Mouse (Mus musculus): ENCODE data around the gene Dvl1.

DNA sequence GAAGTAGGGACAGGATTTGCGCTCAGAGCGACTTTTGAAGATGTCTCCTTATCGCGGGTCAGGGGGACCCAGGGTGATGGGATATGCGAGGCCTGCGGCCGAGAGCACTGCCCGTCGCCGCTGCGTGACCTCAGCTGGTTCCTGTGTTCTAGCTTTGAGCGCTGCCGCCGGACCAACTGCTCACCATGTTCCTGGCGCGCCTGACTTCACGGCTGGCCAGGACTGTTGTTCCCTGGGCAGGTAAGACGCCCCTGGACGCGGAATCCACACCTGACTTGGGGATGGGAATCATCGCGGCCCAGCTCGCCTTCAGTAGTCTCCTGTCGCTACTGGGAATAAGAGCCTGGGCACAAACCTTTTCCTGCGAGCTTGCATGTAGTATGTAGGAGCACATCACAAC lies 15.4 kb upstream of the Dvl1 start:
- TF ChIP-seq POLR2A (IDR thresholded peaks at IDR 0.05; ENCODE audit: low read depth, low read length) (no peak), CTCF (IDR thresholded peaks at IDR 0.05; ENCODE audit: extremely low read depth, insufficient read depth, insufficient read length, insufficient replicate concordance) (no peak)

Data from spleen, adult 2 months (tissue).